Mouse (Mus musculus): ENCODE results near the gene Arl14.

GRCm38 (mm10) chr3:69226496-69226895 lies 4.3 kb downstream of the Arl14 start:
- no peak for TF ChIP-seq CTCF (IDR thresholded peaks at IDR 0.05; ENCODE audit: borderline replicate concordance, extremely low read depth, insufficient read depth, insufficient read length)
- TF ChIP-seq POLR2A (IDR thresholded peaks at IDR 0.05; ENCODE audit: borderline replicate concordance, extremely low read depth, insufficient read depth, insufficient read length, poor library complexity, severe bottlenecking): no peak

Data from brain, embryonic 14.5 days (tissue).